Mouse (Mus musculus) 3T3-L1 (cell line): ENCODE measurements at regions not wholly inside any gene's neighbourhood (a gene's known extent, or its start where the extent isn't known, plus 50 kb on each side); places are given as distances from the start of the nearest gene placed in this dataset.
"Not testable (repeated sequence)": the region's sequence is repeated elsewhere in the genome, so short reads cannot be mapped to it uniquely, and the experiment has no call there.

Source experiments
- DNase-seq: peaks from one replicate; pipeline ENCODE4 v3.0.0-alpha.2; 2015; ENCODE audit warnings: low read depth, low spot score

GRCm38 (mm10) chr12:114008491-114008890 lies 464.8 kb downstream of the Adam6a start:
- not testable (repeated sequence) for DNase-seq

- DNase-seq: no peak
Measured at GRCm38 (mm10) chr12:114009391-114009790, 465.7 kb downstream of the Adam6a start.

GRCm38 (mm10) chr12:114012860-114013259 lies 469.2 kb downstream of the Adam6a start:
- DNase-seq: peak; percentile 52

- not testable (repeated sequence) for DNase-seq
Measured at GRCm38 (mm10) chr12:114037011-114037410, 493.3 kb downstream of the Adam6a start.

- DNase-seq: not testable (repeated sequence)
Measured at GRCm38 (mm10) chr12:114047991-114048390, 504.3 kb downstream of the Adam6a start.

GRCm38 (mm10) chr12:114053341-114053740 lies 509.6 kb downstream of the Adam6a start:
- no peak for DNase-seq

- no peak for DNase-seq
Measured at GRCm38 (mm10) chr12:114059615-114060014, 515.9 kb downstream of the Adam6a start.

GRCm38 (mm10) chr12:114067166-114067565 lies 523.5 kb downstream of the Adam6a start:
- DNase-seq: no peak

- not testable (repeated sequence) for DNase-seq
Measured at GRCm38 (mm10) chr12:114108731-114109130, 565.0 kb downstream of the Adam6a start.

GRCm38 (mm10) chr12:114134897-114135296 lies 591.2 kb downstream of the Adam6a start:
- DNase-seq: no peak

- no peak for DNase-seq
Measured at GRCm38 (mm10) chr12:114148779-114149178, 605.1 kb downstream of the Adam6a start.

GRCm38 (mm10) chr12:114172305-114172704 lies 628.6 kb downstream of the Adam6a start:
- no peak for DNase-seq

- DNase-seq: peak; percentile 10
Measured at GRCm38 (mm10) chr12:114199521-114199920, 655.8 kb downstream of the Adam6a start.

- no peak for DNase-seq
Measured at GRCm38 (mm10) chr12:114222541-114222940, 678.8 kb downstream of the Adam6a start.
